Mouse (Mus musculus): ENCODE measurements around the gene Ift43. TPM values are rescaled to one million over a fixed set of nuclear protein-coding genes. Genes with fewer than 3 reads are reported as not detected.

Ift43 gene
- polyA plus RNA-seq, 1 experiment from 2014 or later = 73.7 TPM

GRCm38 (mm10) chr12:86104297-86104696 lies 22.0 kb downstream of the Ift43 start:
- Histone ChIP-seq H3K27me3 (replicated peaks) (no peaks in the 10 kb centered on the region), H3K9ac (no peak overlapping the region), H3K36me3 (no peaks in the 10 kb centered on the region), H3K4me2 (replicated peaks) (no peak overlapping the region), H3K4me3 (replicated peaks) (no peak overlapping the region), H3K4me1 (replicated peaks) (peaks cover 11% of the 10 kb centered on the region), H3K9me3 (no peaks in the 10 kb centered on the region), H3K27ac (peak overlapping the region; percentile 62; the same call in 1 of the 2 replicates)
- ATAC-seq = peak; percentile 65
- WGBS = 60% methylated on average over 11 of the region's 11 CpGs

GRCm38 (mm10) chr12:86105546-86105945 lies 23.2 kb downstream of the Ift43 start:
- Histone ChIP-seq H3K4me2 (replicated peaks) (no peak overlapping the region), H3K4me3 (replicated peaks) (no peak overlapping the region), H3K36me3 (no peaks in the 10 kb centered on the region), H3K4me1 (replicated peaks) (peaks cover 11% of the 10 kb centered on the region), H3K9ac (no peak overlapping the region), H3K27ac (no peak overlapping the region), H3K27me3 (replicated peaks) (no peaks in the 10 kb centered on the region), H3K9me3 (no peaks in the 10 kb centered on the region)
- ATAC-seq = no peak
- WGBS = 60% methylated on average over 9 of the region's 10 CpGs

- peaks cover 11% of the 10 kb centered on the region for H3K4me1 ChIP-seq (replicated peaks)
- no peak overlapping the region for H3K4me2 ChIP-seq (replicated peaks)
- no peaks in the 10 kb centered on the region for H3K27me3 ChIP-seq (replicated peaks)
- no peaks in the 10 kb centered on the region for H3K9me3 ChIP-seq
- ATAC-seq = no peak
- no peak overlapping the region for H3K27ac ChIP-seq
- no peaks in the 10 kb centered on the region for H3K36me3 ChIP-seq
- H3K4me3 ChIP-seq (replicated peaks) = no peak overlapping the region
- WGBS = 90% methylated on average over 9 of the region's 9 CpGs
- no peak overlapping the region for H3K9ac ChIP-seq
Observed at GRCm38 (mm10) chr12:86106086-86106485, 23.7 kb downstream of the Ift43 start.

GRCm38 (mm10) chr12:86107645-86108044 lies 25.3 kb downstream of the Ift43 start:
- Histone ChIP-seq H3K4me2 (replicated peaks) (no peak overlapping the region), H3K9ac (no peak overlapping the region), H3K4me1 (replicated peaks) (peaks cover 11% of the 10 kb centered on the region), H3K4me3 (replicated peaks) (no peak overlapping the region), H3K27me3 (replicated peaks) (no peaks in the 10 kb centered on the region), H3K9me3 (no peaks in the 10 kb centered on the region), H3K36me3 (no peaks in the 10 kb centered on the region), H3K27ac (no peak overlapping the region)
- 77% methylated on average over 7 of the region's 7 CpGs for WGBS
- ATAC-seq = no peak

- 83% methylated on average over 4 of the region's 4 CpGs for WGBS
- no peaks in the 10 kb centered on the region for H3K27me3 ChIP-seq (replicated peaks)
- no peak for ATAC-seq
- no peak overlapping the region for H3K4me2 ChIP-seq (replicated peaks)
- H3K9me3 ChIP-seq = no peaks in the 10 kb centered on the region
- 0 out of 2 replicates have a peak, but pooled peaks cover under 1% of the 10 kb centered on the region for H3K4me1 ChIP-seq (replicated peaks)
- no peak overlapping the region for H3K9ac ChIP-seq
- no peaks in the 10 kb centered on the region for H3K36me3 ChIP-seq
- no peak overlapping the region for H3K4me3 ChIP-seq (replicated peaks)
- no peak overlapping the region for H3K27ac ChIP-seq
Observed at GRCm38 (mm10) chr12:86109531-86109930, 27.2 kb downstream of the Ift43 start.

- H3K9ac ChIP-seq = no peak overlapping the region
- H3K4me2 ChIP-seq (replicated peaks) = no peak overlapping the region
- no peak overlapping the region for H3K4me3 ChIP-seq (replicated peaks)
- no peak for ATAC-seq
- H3K27me3 ChIP-seq (replicated peaks) = no peaks in the 10 kb centered on the region
- 89% methylated on average over 2 of the region's 2 CpGs for WGBS
- no peaks in the 10 kb centered on the region for H3K36me3 ChIP-seq
- no peaks in the 10 kb centered on the region for H3K4me1 ChIP-seq (replicated peaks)
- H3K9me3 ChIP-seq = no peaks in the 10 kb centered on the region
- H3K27ac ChIP-seq = no peak overlapping the region
Observed at GRCm38 (mm10) chr12:86110637-86111036, 28.3 kb downstream of the Ift43 start.

- no peak overlapping the region for H3K4me3 ChIP-seq (replicated peaks)
- no peaks in the 10 kb centered on the region for H3K27me3 ChIP-seq (replicated peaks)
- WGBS = 85% methylated on average over 15 of the region's 15 CpGs
- no peak overlapping the region for H3K4me2 ChIP-seq (replicated peaks)
- H3K9ac ChIP-seq = no peak overlapping the region
- no peaks in the 10 kb centered on the region for H3K36me3 ChIP-seq
- no peak overlapping the region for H3K27ac ChIP-seq
- H3K9me3 ChIP-seq = no peaks in the 10 kb centered on the region
- H3K4me1 ChIP-seq (replicated peaks) = no peaks in the 10 kb centered on the region
- ATAC-seq = no peak
Observed at GRCm38 (mm10) chr12:86116295-86116835, 34.0 kb downstream of the Ift43 start.

- no peak overlapping the region for H3K9ac ChIP-seq
- no peak overlapping the region for H3K4me2 ChIP-seq (replicated peaks)
- 84% methylated on average over 6 of the region's 6 CpGs for WGBS
- H3K4me3 ChIP-seq (replicated peaks) = no peak overlapping the region
- H3K27ac ChIP-seq = no peak overlapping the region
- no peaks in the 10 kb centered on the region for H3K36me3 ChIP-seq
- no peaks in the 10 kb centered on the region for H3K27me3 ChIP-seq (replicated peaks)
- no peaks in the 10 kb centered on the region for H3K4me1 ChIP-seq (replicated peaks)
- no peaks in the 10 kb centered on the region for H3K9me3 ChIP-seq
- no peak for ATAC-seq
Observed at GRCm38 (mm10) chr12:86124016-86124415, 41.7 kb downstream of the Ift43 start.

- no peak for ATAC-seq
- H3K27me3 ChIP-seq (replicated peaks) = no peaks in the 10 kb centered on the region
- WGBS = 35% methylated on average over 6 of the region's 6 CpGs
Observed at GRCm38 (mm10) chr12:86128122-86128521, 45.8 kb downstream of the Ift43 start.

GRCm38 (mm10) chr12:86129005-86129404 lies 46.7 kb downstream of the Ift43 start:
- H3K36me3 ChIP-seq = no peaks in the 10 kb centered on the region
- 88% methylated on average over 8 of the region's 8 CpGs for WGBS
- ATAC-seq = no peak
- no peak overlapping the region for H3K9ac ChIP-seq
- H3K27me3 ChIP-seq (replicated peaks) = no peaks in the 10 kb centered on the region
- no peaks in the 10 kb centered on the region for H3K9me3 ChIP-seq
- H3K4me2 ChIP-seq (replicated peaks) = no peak overlapping the region
- no peaks in the 10 kb centered on the region for H3K4me1 ChIP-seq (replicated peaks)
- H3K4me3 ChIP-seq (replicated peaks) = no peak overlapping the region
- H3K27ac ChIP-seq = no peak overlapping the region

More at GRCm38 (mm10) chr12:86128122-86128521, 45.8 kb downstream of the Ift43 start:
- Histone ChIP-seq H3K27ac (no peak overlapping the region), H3K9ac (no peak overlapping the region), H3K9me3 (no peaks in the 10 kb centered on the region), H3K36me3 (no peaks in the 10 kb centered on the region), H3K4me3 (replicated peaks) (no peak overlapping the region), H3K4me2 (replicated peaks) (no peak overlapping the region), H3K4me1 (replicated peaks) (no peaks in the 10 kb centered on the region)

- Histone ChIP-seq H3K9me3 (no peaks in the 10 kb centered on the region), H3K27me3 (replicated peaks) (no peaks in the 10 kb centered on the region), H3K4me3 (replicated peaks) (no peak overlapping the region), H3K9ac (no peak overlapping the region), H3K27ac (no peak overlapping the region), H3K4me2 (replicated peaks) (no peak overlapping the region), H3K4me1 (replicated peaks) (no peaks in the 10 kb centered on the region), H3K36me3 (no peaks in the 10 kb centered on the region)
- WGBS = 72% methylated on average over 10 of the region's 10 CpGs
- ATAC-seq = no peak
Observed at GRCm38 (mm10) chr12:86129696-86130095, 47.4 kb downstream of the Ift43 start.

- no peak overlapping the region for H3K4me2 ChIP-seq (replicated peaks)
- ATAC-seq = no peak
- no peak overlapping the region for H3K9ac ChIP-seq
- WGBS = 26% methylated on average over 2 of the region's 2 CpGs
- H3K9me3 ChIP-seq = no peaks in the 10 kb centered on the region
- no peaks in the 10 kb centered on the region for H3K4me1 ChIP-seq (replicated peaks)
- no peaks in the 10 kb centered on the region for H3K27me3 ChIP-seq (replicated peaks)
- no peak overlapping the region for H3K27ac ChIP-seq
- no peak overlapping the region for H3K4me3 ChIP-seq (replicated peaks)
- no peaks in the 10 kb centered on the region for H3K36me3 ChIP-seq
Observed at GRCm38 (mm10) chr12:86132799-86133198, 50.5 kb downstream of the Ift43 start.

GRCm38 (mm10) chr12:86135691-86136090 lies 53.4 kb downstream of the Ift43 start:
- H3K36me3 ChIP-seq = no peaks in the 10 kb centered on the region
- no peaks in the 10 kb centered on the region for H3K4me1 ChIP-seq (replicated peaks)
- H3K27ac ChIP-seq = no peak overlapping the region
- no peak for ATAC-seq
- H3K27me3 ChIP-seq (replicated peaks) = no peaks in the 10 kb centered on the region
- no peak overlapping the region for H3K4me3 ChIP-seq (replicated peaks)
- WGBS = 83% methylated on average over 4 of the region's 4 CpGs
- no peak overlapping the region for H3K9ac ChIP-seq
- no peak overlapping the region for H3K4me2 ChIP-seq (replicated peaks)
- no peaks in the 10 kb centered on the region for H3K9me3 ChIP-seq

Data from intestine, embryonic 15.5 days (tissue).